In the genomic region with DNA sequence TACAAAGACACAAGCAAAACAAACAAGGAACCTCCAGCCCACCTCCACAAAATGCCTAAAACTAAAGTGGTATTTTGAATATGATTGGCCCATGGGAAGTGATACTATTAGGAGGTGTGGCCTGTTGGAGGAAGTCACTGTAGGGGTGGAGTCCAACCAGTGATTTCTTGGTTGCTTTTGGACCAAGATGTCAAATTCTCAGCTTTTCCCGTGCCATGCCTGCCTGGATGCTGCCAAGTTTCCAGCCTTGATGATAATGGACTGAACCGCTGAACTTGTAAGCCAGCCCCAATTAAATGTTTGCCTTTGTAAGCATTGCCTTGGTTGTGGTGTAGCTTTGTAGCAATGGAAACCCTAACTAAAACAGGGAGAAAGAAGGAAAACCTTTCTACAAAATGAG, we compare ENCODE assay signal across 26 mouse cellular contexts.
DNase-seq lines count a peak whose midpoint lies in the region; ATAC-seq and TF ChIP-seq lines count a peak whose summit lies in the region.
"Had no signal": no experiment of that assay in that cellular context is flagged by ENCODE, and none has a peak within 500 bp of the region (broad histone marks: within the 10 kb centered on the region; RNA-seq: fewer than 3 reads in every experiment).

No protein-coding gene starts in this region.

- no peak overlapping the region for H3K4me3 ChIP-seq in hindbrain, embryonic 15.5 days
- no peak overlapping the region for H3K4me3 ChIP-seq in hindbrain, embryonic 12.5 days
- no peak overlapping the region for H3K4me3 ChIP-seq in layer of hippocampus, adult 2 months
- H3K4me3 ChIP-seq: embryonic facial prominence, embryonic 10.5 days; embryonic facial prominence, embryonic 13.5 days; erythroblast, embryonic 14.5 days; forebrain, embryonic 12.5 days; gastrocnemius, adult 2 months; heart, embryonic 12.5 days; heart, embryonic 15.5 days had no signal

- H3K4me2 ChIP-seq in hindbrain, embryonic 15.5 days, result no peak overlapping the region
- H3K4me2 ChIP-seq in hindbrain, embryonic 12.5 days (replicated peaks), result no peak overlapping the region
- H3K4me2 ChIP-seq: embryonic facial prominence, embryonic 13.5 days; forebrain, embryonic 12.5 days; heart, embryonic 12.5 days; heart, embryonic 15.5 days; hindbrain, embryonic 14.5 days had no signal

- H3K36me3 ChIP-seq in hindbrain, embryonic 15.5 days, result no peaks in the 10 kb centered on the region
- H3K36me3 ChIP-seq in hindbrain, embryonic 12.5 days, result no peaks in the 10 kb centered on the region
- H3K36me3 ChIP-seq: embryonic facial prominence, embryonic 10.5 days; embryonic facial prominence, embryonic 13.5 days; forebrain, embryonic 12.5 days; heart, embryonic 12.5 days; heart, embryonic 15.5 days had no signal

- 84% methylated on average over 2 of the region's 2 CpGs for WGBS in hindbrain, embryonic 15.5 days
- 90% methylated on average over 2 of the region's 2 CpGs for WGBS in hindbrain, embryonic 12.5 days

- no peaks in the 10 kb centered on the region for H3K9me3 ChIP-seq in hindbrain, embryonic 15.5 days
- no peaks in the 10 kb centered on the region for H3K9me3 ChIP-seq in hindbrain, embryonic 12.5 days (replicated peaks)
- H3K9me3 ChIP-seq: embryonic facial prominence, embryonic 10.5 days; embryonic facial prominence, embryonic 13.5 days; forebrain, embryonic 12.5 days; heart, embryonic 12.5 days; heart, embryonic 15.5 days had no signal

- H3K27me3 ChIP-seq in hindbrain, embryonic 15.5 days, result no peaks in the 10 kb centered on the region
- H3K27me3 ChIP-seq in hindbrain, embryonic 12.5 days, result no peaks in the 10 kb centered on the region
- H3K27me3 ChIP-seq: embryonic facial prominence, embryonic 13.5 days; forebrain, embryonic 12.5 days; heart, embryonic 12.5 days; heart, embryonic 15.5 days had no signal

- H3K9ac ChIP-seq in hindbrain, embryonic 15.5 days, result no peak overlapping the region
- H3K9ac ChIP-seq in hindbrain, embryonic 12.5 days, result no peak overlapping the region
- H3K9ac ChIP-seq: embryonic facial prominence, embryonic 13.5 days; forebrain, embryonic 12.5 days; forebrain, postnatal 0 days; heart, embryonic 12.5 days; heart, embryonic 15.5 days; hindbrain, embryonic 14.5 days had no signal

- no peak overlapping the region for H3K27ac ChIP-seq in hindbrain, embryonic 15.5 days (replicated peaks)
- no peak overlapping the region for H3K27ac ChIP-seq in hindbrain, embryonic 12.5 days
- peak overlapping the region; percentile 68; the same call in 1 of the 2 replicates for H3K27ac ChIP-seq in layer of hippocampus, adult 2 months
- H3K27ac ChIP-seq: embryonic facial prominence, embryonic 10.5 days; embryonic facial prominence, embryonic 13.5 days; forebrain, embryonic 12.5 days; gastrocnemius, adult 2 months; heart, embryonic 15.5 days; hindbrain, embryonic 14.5 days had no signal

- no peak for TF ChIP-seq CTCF in layer of hippocampus, adult 2 months (conservative IDR thresholded peaks at IDR 0.05)

- no peaks in the 10 kb centered on the region for H3K4me1 ChIP-seq in hindbrain, embryonic 15.5 days (replicated peaks)
- no peaks in the 10 kb centered on the region for H3K4me1 ChIP-seq in hindbrain, embryonic 12.5 days
- H3K4me1 ChIP-seq: embryonic facial prominence, embryonic 10.5 days; embryonic facial prominence, embryonic 13.5 days; forebrain, embryonic 12.5 days; heart, embryonic 12.5 days; heart, embryonic 15.5 days had no signal

- ATAC-seq in hindbrain, embryonic 15.5 days (ENCODE audit: low FRiP score, low read depth), result 0 out of 2 replicates have a peak, but pooled peaks have one; percentile 11
- no peak for ATAC-seq in hindbrain, embryonic 12.5 days (ENCODE audit: low FRiP score)
- ATAC-seq: activated CD4-positive, CD25-positive, alpha-beta regulatory T cell, adult 4 months; CD4-positive, CD25-positive, alpha-beta regulatory T cell, adult 4 months; inflammation-experienced regulatory T-cells, adult 6 months; intestine, embryonic 16.5 days had no signal

- no peak for DNase-seq in layer of hippocampus, adult 2 months (ENCODE audit: low spot score in 2 of 2)
- DNase-seq in layer of hippocampus, adult 11-12 months (ENCODE audit: low spot score), result no peak
- DNase-seq in right cerebral cortex, postnatal 10 days (ENCODE audit: low spot score in 2 of 2), result peak; percentile 50 to 61
- no peak for DNase-seq in right cerebral cortex, postnatal 25 days
- DNase-seq: adrenal gland, adult 8-10 months; adrenal gland, postnatal 25 days; cerebellum, adult 8-10 months; embryo, embryonic 11 days; forebrain, postnatal 0 days; gastrocnemius, adult 2 months; gastrocnemius, postnatal 14 days; heart, postnatal 10 days; heart, postnatal 36 days had no signal

Comparison
In these comparisons a context has a peak if more than half of its experiments do, and no peak if none do; other contexts are left out.
1. DNase-seq: peak in right cerebral cortex, postnatal 10 days (2 of 2); none in layer of hippocampus, adult 2 months (0 of 2), layer of hippocampus, adult 11-12 months (single experiment) and right cerebral cortex, postnatal 25 days (single experiment).